Mouse (Mus musculus): ENCODE data around the gene Retsat.

DNA sequence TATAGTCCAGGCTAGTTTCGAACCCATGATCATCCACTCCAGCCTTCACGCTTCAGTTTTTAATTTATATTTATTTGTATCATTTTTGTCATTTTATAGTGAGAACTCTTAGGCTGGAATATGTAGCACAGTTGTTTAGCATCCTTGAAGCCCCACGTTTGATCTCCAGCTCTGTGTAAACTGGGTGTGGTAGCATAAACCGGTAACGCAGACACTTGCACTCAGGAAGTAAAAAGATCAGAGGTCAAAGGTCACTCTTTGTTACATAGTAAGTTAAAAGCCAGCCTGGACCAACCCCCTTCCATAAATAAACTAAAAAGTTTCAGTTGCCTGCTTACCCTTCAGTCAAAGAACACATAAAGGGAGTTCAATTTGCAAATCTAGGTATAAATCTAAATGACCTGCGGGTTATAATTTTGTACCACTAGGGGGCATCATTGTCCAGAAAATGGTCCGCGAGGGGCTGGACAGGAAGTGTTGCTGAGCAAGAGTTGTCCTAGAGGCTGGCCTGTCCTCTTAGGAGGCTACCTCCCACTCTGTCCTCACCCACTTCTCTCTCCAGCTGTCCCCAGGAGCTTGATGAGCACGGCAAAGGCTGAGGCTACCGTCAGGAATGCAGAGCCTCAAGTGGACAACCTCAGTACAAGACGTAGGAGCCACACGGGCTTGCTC lies 37.6 kb downstream of the Retsat start:
- no peak for TF ChIP-seq GATA1 (IDR thresholded peaks at IDR 0.05; ENCODE audit: low read length)
- TF ChIP-seq TAL1 (IDR thresholded peaks at IDR 0.05; ENCODE audit: low read length) = no peak
